Mouse (Mus musculus) midbrain, postnatal 0 days (tissue): ENCODE results near the gene Fbxo28. TPM values are rescaled to one million over a fixed set of nuclear protein-coding genes. Genes with fewer than 3 reads are reported as not detected.

Experiments used
- ATAC-seq: fragments of 200-750 bp; cut with Nextera tagmentation; 2 replicates; pipeline ENCODE4 v1.8.0; 2017; ENCODE audit warnings: moderate number of reproducible peaks, mild to moderate bottlenecking, moderate TSS enrichment, moderate library complexity; ENCODE audit not compliant: low FRiP score
- DNase-seq: peaks from one replicate; pipeline ENCODE4 v3.0.0-alpha.2; 2015; ENCODE audit warnings: low spot score
- H3K27ac ChIP-seq: fragments of 300-500 bp; sonication (generic); 2 replicates; pipeline ENCODE4 v1.5.1; 2014; ENCODE audit warnings: low read depth, mild to moderate bottlenecking, low read length, mixed read lengths
- H3K27me3 ChIP-seq: fragments of 300-500 bp; sonication (generic); 2 replicates; pipeline ENCODE4 v1.6.1; 2014; ENCODE audit warnings: low read length, control low read depth, mixed read lengths; ENCODE audit not compliant: insufficient read depth
- H3K36me3 ChIP-seq: fragments of 300-500 bp; sonication (generic); 2 replicates; pipeline ENCODE4 v1.6.1; 2014; ENCODE audit warnings: low read length, control low read depth, mixed read lengths; ENCODE audit not compliant: insufficient read depth
- H3K4me1 ChIP-seq: fragments of 300-500 bp; sonication (generic); 2 replicates; pipeline ENCODE4 v1.6.1; 2014; ENCODE audit warnings: mild to moderate bottlenecking, control low read depth, antibody characterized with exemption, low read length, mixed read lengths; ENCODE audit not compliant: insufficient read depth
- H3K4me2 ChIP-seq: fragments of 300-500 bp; sonication (generic); 2 replicates; pipeline ENCODE4 v1.6.1; 2014; ENCODE audit warnings: low read depth, mild to moderate bottlenecking, low read length, mixed read lengths; ENCODE audit not compliant: poor library complexity, severe bottlenecking
- H3K4me3 ChIP-seq: fragments of 300-500 bp; sonication (generic); 2 replicates; pipeline ENCODE4 v1.5.1; 2014; ENCODE audit warnings: low read depth, mild to moderate bottlenecking, low read length, moderate library complexity
- H3K9ac ChIP-seq: fragments of 300-500 bp; sonication (generic); replicated peaks from 2 replicates; pipeline ENCODE4 v1.6.1; 2014; ENCODE audit warnings: mild to moderate bottlenecking, low read length, moderate library complexity, mixed read lengths; ENCODE audit not compliant: poor library complexity, severe bottlenecking
- H3K9me3 ChIP-seq: fragments of 300-500 bp; sonication (generic); 2 replicates; pipeline ENCODE4 v1.6.1; 2016; ENCODE audit warnings: low read length, control low read depth
- CTCF ChIP-seq: IDR thresholded peaks from 2 replicates; pipeline ENCODE4 v1.5.1; 2016; ENCODE audit warnings: antibody characterized with exemption, mild to moderate bottlenecking
- WGBS: fragments of 180-500 bp; shearing (Covaris S2); extraction: QIAGEN DNeasy Blood & Tissue Kit; methylation state at CpG from one replicate; pipeline ENCODE4 v1.1.7; 2014; 5-methylcytosine and 5-hydroxymethylcytosine counted together
- polyA plus RNA-seq: library from polyadenylated mRNA; unstranded; fragments of >200 nt; fragmentation: Nextera tagmentation; extraction: Ambion mirVana; gene quantifications from 2 replicates; pipeline ENCODE4 v1.2.1, GENCODE M21; 2015
- total RNA-seq: library from RNA; depleted of rRNA; stranded (reverse); fragments of >200 nt; gene quantifications from 2 replicates; pipeline ENCODE4 v1.2.3, GENCODE M21; 2014

Gene Fbxo28
- total and polyA plus RNA-seq, 2 experiments from 2014 or later: 14.5 to 32.2 TPM

DNA sequence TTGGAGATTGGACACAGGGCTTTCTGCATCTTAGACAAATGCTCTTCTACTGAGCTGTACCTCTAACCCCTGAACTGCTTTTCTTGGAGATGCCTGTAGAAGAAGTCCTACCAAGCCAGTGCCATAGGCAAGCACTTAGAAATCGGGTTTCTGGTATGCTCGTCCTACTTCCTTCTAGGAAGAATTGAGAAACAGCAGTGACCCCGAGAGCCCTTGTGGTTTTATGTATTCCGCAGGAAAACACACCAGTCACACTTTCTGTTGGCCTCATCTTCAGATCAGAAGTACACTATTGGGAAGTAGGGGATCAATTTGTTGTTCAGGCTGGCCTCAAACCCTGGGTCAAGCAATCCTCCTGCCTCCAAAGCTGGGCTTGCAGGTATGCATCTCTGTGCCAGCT is 28.0 kb upstream of the Fbxo28 start:
- TF ChIP-seq CTCF: no peak
- H3K36me3 ChIP-seq: no peaks in the 10 kb centered on the region
- no peak overlapping the region for H3K4me2 ChIP-seq
- no peak for DNase-seq
- no peak overlapping the region for H3K4me3 ChIP-seq
- H3K27me3 ChIP-seq: no peaks in the 10 kb centered on the region
- no peaks in the 10 kb centered on the region for H3K4me1 ChIP-seq
- H3K9me3 ChIP-seq: no peaks in the 10 kb centered on the region
- H3K27ac ChIP-seq: no peak overlapping the region
- WGBS: 68% methylated on average over 4 of the region's 4 CpGs
- ATAC-seq: no peak
- H3K9ac ChIP-seq: no peak overlapping the region

DNA sequence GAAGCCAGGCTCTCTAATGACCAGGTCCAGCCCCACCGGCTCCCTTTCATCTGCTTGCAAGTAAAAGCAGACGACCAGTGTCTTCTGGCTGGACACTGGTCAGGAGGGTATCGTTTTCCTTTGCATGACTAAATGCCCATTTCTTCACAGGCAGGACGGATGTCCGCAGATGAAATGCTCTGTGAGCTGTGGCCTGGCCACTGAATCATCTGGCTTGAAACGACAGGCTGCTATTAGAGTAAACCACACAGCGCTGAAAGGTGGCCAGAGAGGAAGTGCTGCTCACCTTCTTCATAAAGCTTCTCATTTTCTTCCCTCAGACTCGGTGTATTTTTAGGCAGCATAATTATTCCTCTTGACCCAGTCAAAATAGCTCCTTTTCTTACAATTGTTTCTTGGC is 27.4 kb upstream of the Fbxo28 start:
- ATAC-seq: no peak
- Histone ChIP-seq H3K36me3 (no peaks in the 10 kb centered on the region), H3K27me3 (no peaks in the 10 kb centered on the region), H3K4me2 (no peak overlapping the region), H3K9me3 (no peaks in the 10 kb centered on the region), H3K4me3 (no peak overlapping the region), H3K9ac (no peak overlapping the region), H3K27ac (no peak overlapping the region), H3K4me1 (no peaks in the 10 kb centered on the region)
- DNase-seq: no peak
- WGBS: 75% methylated on average over 8 of the region's 8 CpGs
- TF ChIP-seq CTCF: no peak

DNA sequence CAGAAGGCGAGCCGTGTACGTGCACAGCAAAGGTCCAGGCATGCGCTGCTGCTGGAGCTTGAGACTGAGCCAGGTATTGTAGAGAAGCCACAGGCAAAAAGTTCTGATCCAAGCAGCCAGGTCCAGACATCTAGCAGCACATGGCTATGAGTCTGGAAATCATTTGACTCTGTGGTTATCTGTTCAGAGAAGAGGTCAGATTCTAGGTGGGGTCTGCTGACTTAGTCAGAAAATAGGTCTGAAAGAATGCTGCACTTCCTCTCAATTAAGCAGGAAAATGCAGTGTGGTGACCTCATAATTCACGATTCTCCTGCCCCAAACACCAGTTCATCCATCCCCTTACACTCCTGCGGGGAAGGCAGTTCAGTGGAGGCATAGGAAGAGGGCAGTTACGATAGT is 26.9 kb upstream of the Fbxo28 start:
- ATAC-seq: no peak
- no peaks in the 10 kb centered on the region for H3K27me3 ChIP-seq
- no peak overlapping the region for H3K4me2 ChIP-seq
- H3K9ac ChIP-seq: no peak overlapping the region
- no peaks in the 10 kb centered on the region for H3K4me1 ChIP-seq
- no peak for DNase-seq
- H3K36me3 ChIP-seq: no peaks in the 10 kb centered on the region
- no peak for TF ChIP-seq CTCF
- H3K4me3 ChIP-seq: no peak overlapping the region
- H3K9me3 ChIP-seq: no peaks in the 10 kb centered on the region
- no peak overlapping the region for H3K27ac ChIP-seq
- 77% methylated on average over 7 of the region's 7 CpGs for WGBS

DNA sequence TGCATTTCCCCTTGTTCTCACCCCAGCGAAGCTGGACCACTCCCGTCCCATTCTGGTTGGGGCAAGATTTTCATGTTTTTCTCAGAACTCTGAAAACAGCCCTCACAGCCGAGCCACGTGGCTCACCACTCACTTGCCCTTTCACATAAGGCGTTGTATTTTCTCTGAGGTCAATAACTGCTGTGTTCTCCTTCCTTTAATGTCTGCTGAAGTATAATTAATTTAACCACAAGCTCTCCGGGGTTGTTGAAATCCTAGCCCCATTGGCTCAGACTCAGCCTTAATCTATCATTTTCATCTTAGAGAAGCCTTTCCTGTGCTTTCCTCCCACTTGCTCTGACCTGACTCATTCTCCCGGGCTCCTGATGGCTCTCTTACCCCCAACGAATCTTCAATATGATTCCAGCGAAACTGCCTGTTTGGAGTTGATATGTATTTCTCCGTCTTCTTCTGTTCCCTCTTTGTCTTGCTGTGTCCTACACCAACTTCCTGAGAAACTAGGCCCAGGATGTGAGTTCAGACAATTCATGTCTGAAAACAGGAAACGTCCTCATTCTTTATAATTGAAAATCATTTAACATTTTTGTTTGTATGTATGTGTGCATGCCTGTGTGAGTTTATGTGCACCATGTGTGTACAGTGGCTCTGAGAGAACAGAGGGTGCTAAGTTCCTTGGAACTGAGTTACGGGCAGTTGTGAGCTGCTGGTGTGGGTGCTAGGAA is 22.4 kb upstream of the Fbxo28 start:
- no peak overlapping the region for H3K4me3 ChIP-seq
- no peaks in the 10 kb centered on the region for H3K27me3 ChIP-seq
- H3K9ac ChIP-seq: no peak overlapping the region
- H3K9me3 ChIP-seq: no peaks in the 10 kb centered on the region
- TF ChIP-seq CTCF: no peak
- H3K36me3 ChIP-seq: no peaks in the 10 kb centered on the region
- no peak overlapping the region for H3K27ac ChIP-seq
- H3K4me1 ChIP-seq: no peaks in the 10 kb centered on the region
- DNase-seq (no peak), ATAC-seq (no peak)
- H3K4me2 ChIP-seq: no peak overlapping the region
- WGBS: 75% methylated on average over 12 of the region's 12 CpGs

DNA sequence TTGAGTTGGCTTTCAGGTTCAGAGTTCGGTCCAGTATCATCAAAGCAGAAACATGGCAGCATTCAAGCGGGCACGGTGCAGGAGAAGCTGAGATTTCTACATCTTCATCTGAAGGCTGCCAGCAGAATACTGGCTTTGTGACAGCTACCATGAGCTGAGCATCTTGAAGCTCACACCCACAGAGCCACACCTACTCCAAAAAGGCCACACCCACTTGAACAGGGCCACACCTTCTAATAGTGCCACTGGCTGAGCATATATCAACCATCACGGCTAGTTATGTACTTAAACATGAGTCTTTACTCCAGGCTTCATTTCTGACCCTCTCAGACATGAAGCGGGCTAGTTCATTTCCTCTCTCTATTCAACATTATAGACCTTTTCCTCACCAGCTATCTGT is 21.3 kb upstream of the Fbxo28 start:
- WGBS: 91% methylated on average over 5 of the region's 5 CpGs

DNA sequence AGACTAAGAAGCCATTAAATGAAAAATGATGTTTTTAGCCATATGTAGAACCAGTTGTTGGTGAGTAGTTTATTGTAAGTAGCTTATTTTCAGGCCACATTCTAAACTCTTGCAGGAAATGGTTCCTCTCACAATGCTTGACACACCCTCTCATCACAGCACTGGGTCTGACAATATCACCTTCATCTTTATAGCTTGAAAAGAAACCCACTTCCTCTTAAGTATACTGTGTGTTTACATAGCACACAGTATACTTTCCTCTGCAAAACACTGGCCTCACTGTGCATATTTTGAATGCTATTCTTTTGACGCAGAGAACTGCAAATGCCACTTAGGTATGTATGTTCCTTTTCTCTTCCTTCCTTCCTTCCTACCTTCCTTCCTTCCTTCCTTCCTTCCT is 16.7 kb upstream of the Fbxo28 start:
- no peaks in the 10 kb centered on the region for H3K36me3 ChIP-seq
- no peak for TF ChIP-seq CTCF
- no peak overlapping the region for H3K9ac ChIP-seq
- H3K4me3 ChIP-seq: no peak overlapping the region
- no peak for DNase-seq
- no peaks in the 10 kb centered on the region for H3K27me3 ChIP-seq
- no peak overlapping the region for H3K4me2 ChIP-seq
- ATAC-seq: no peak
- no peak overlapping the region for H3K27ac ChIP-seq
- H3K4me1 ChIP-seq: no peaks in the 10 kb centered on the region
- 93% methylated on average over 1 of the region's 1 CpGs for WGBS
- H3K9me3 ChIP-seq: no peaks in the 10 kb centered on the region

More for the DNA sequence above, 21.3 kb upstream of the Fbxo28 start:
- Histone ChIP-seq H3K4me3 (no peak overlapping the region), H3K27ac (no peak overlapping the region), H3K4me1 (no peaks in the 10 kb centered on the region), H3K9ac (no peak overlapping the region), H3K9me3 (no peaks in the 10 kb centered on the region), H3K36me3 (no peaks in the 10 kb centered on the region), H3K4me2 (no peak overlapping the region), H3K27me3 (no peaks in the 10 kb centered on the region)
- no peak for TF ChIP-seq CTCF
- ATAC-seq (no peak), DNase-seq (no peak)
